Mouse (Mus musculus): ENCODE measurements at regions not wholly inside any gene's neighbourhood (a gene's known extent, or its start where the extent isn't known, plus 50 kb on each side); places are given as distances from the start of the nearest gene placed in this dataset.

DNA sequence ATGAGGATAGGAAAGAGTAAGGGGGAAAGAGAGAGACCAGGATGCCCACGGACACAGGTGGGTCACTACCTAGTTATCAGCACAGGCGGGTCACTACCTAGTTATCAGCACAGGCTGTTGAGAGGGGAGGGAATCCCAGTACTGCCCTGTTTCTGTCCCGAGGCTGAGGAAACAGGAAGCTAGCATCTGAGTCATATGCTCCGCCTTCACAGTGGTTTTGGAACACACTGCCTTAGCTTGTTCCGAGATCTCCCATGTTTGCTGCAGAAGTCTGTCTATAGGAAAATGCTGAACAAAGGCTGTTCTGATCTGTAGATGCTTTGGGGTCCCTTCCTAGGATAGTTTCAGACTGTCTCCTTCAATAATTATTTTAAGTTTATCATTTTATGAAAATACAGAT lies 55.4 kb upstream of the Chd6 start:
- DNase-seq: no peak
